Comparison of ENCODE assay signal across 22 mouse cellular contexts in the genomic region with DNA sequence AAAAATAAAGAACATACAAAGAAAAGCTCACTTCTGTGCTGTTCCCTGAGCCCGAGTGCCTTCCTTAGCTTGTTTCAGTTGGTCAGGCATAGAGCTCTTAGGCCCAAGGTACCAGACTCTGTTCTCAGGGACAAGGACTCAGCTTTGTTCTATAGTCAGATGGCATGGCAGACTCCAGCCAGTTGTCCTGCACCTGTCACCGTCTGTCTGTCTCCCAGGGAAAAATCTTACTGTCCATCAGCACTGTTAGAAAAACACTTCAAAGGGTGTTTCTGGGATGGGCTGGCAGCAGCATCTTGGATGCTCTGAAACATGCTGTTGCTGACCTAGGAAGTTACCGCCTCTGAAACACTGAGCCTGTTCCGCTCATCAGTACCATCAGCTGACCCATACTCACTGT.
A peak's percentile ranks its signal among the peaks of the same experiment; 100 is the strongest.
DNase-seq lines count a peak whose midpoint lies in the region; ATAC-seq and TF ChIP-seq lines count a peak whose summit lies in the region.
"Had no signal": no experiment of that assay in that cellular context is flagged by ENCODE, and none has a peak within 500 bp of the region (broad histone marks: within the 10 kb centered on the region; RNA-seq: fewer than 3 reads in every experiment).

No protein-coding gene starts in this region.

- ATAC-seq in limb, embryonic 14.5 days (ENCODE audit: low FRiP score, low read depth) = peak; percentile 34; the same call in 1 of the 2 replicates
- ATAC-seq in hindbrain, embryonic 16.5 days = no peak
- ATAC-seq: activated CD4-positive, CD25-positive, alpha-beta regulatory T cell, adult 4 months; CD4-positive, CD25-positive, alpha-beta regulatory T cell, adult 4 months; forebrain, embryonic 13.5 days; forebrain, embryonic 15.5 days; forebrain, postnatal 0 days; Patski had no signal

- 0 out of 2 replicates have a peak, but pooled peaks cover 1% of the 10 kb centered on the region for H3K4me1 ChIP-seq in limb, embryonic 14.5 days (ENCODE audit: control insufficient read depth, insufficient read depth, low read length)
- H3K4me1 ChIP-seq in limb, embryonic 10.5 days = no peaks in the 10 kb centered on the region
- H3K4me1 ChIP-seq in hindbrain, embryonic 16.5 days (ENCODE audit: control insufficient read depth, insufficient read depth, low read depth, low read length) = no peaks in the 10 kb centered on the region

- no peak overlapping the region for H3K4me3 ChIP-seq in limb, embryonic 14.5 days (replicated peaks; ENCODE audit: low read length)
- no peak overlapping the region for H3K4me3 ChIP-seq in limb, embryonic 10.5 days
- H3K4me3 ChIP-seq in hindbrain, embryonic 16.5 days (ENCODE audit: low read length) = no peak overlapping the region
- H3K4me3 ChIP-seq: embryonic facial prominence, embryonic 13.5 days; forebrain, embryonic 13.5 days; forebrain, embryonic 15.5 days had no signal

- no peak overlapping the region for H3K27ac ChIP-seq in limb, embryonic 14.5 days (replicated peaks; ENCODE audit: low read depth, low read length)
- H3K27ac ChIP-seq in limb, embryonic 10.5 days = no peak overlapping the region
- H3K27ac ChIP-seq in hindbrain, embryonic 16.5 days (ENCODE audit: low read depth, low read length) = no peak overlapping the region
- H3K27ac ChIP-seq: embryonic facial prominence, embryonic 13.5 days; forebrain, embryonic 13.5 days; forebrain, embryonic 15.5 days had no signal

- H3K4me2 ChIP-seq in limb, embryonic 14.5 days (replicated peaks; ENCODE audit: low read depth, low read length, severe bottlenecking) = no peak overlapping the region
- H3K4me2 ChIP-seq in hindbrain, embryonic 16.5 days (ENCODE audit: low read length) = no peak overlapping the region
- H3K4me2 ChIP-seq: embryonic facial prominence, embryonic 13.5 days; forebrain, embryonic 13.5 days; forebrain, embryonic 15.5 days had no signal

- no peaks in the 10 kb centered on the region for H3K27me3 ChIP-seq in limb, embryonic 14.5 days (ENCODE audit: control insufficient read depth, insufficient read depth, low read length)
- H3K27me3 ChIP-seq in limb, embryonic 10.5 days (ENCODE audit: low read depth, poor library complexity, severe bottlenecking) = no peaks in the 10 kb centered on the region
- H3K27me3 ChIP-seq in hindbrain, embryonic 16.5 days (replicated peaks; ENCODE audit: control insufficient read depth, insufficient read depth, low read length) = no peaks in the 10 kb centered on the region
- H3K27me3 ChIP-seq: CH12.LX; embryonic facial prominence, embryonic 13.5 days; forebrain, embryonic 13.5 days; forebrain, embryonic 15.5 days; Patski had no signal

- no peak overlapping the region for H3K9ac ChIP-seq in limb, embryonic 14.5 days (ENCODE audit: low read depth, low read length, severe bottlenecking)
- H3K9ac ChIP-seq in hindbrain, embryonic 16.5 days (ENCODE audit: low read depth, low read length) = no peak overlapping the region
- H3K9ac ChIP-seq: embryonic facial prominence, embryonic 13.5 days; forebrain, embryonic 13.5 days; forebrain, embryonic 15.5 days; forebrain, postnatal 0 days had no signal

- H3K9me3 ChIP-seq in limb, embryonic 14.5 days (ENCODE audit: control insufficient read depth, low read length) = no peaks in the 10 kb centered on the region
- H3K9me3 ChIP-seq in limb, embryonic 10.5 days (replicated peaks) = no peaks in the 10 kb centered on the region
- H3K9me3 ChIP-seq in hindbrain, embryonic 16.5 days (ENCODE audit: control insufficient read depth, low read length) = 0 out of 2 replicates have a peak, but pooled peaks cover 2% of the 10 kb centered on the region
- H3K9me3 ChIP-seq: forebrain, embryonic 13.5 days; forebrain, embryonic 15.5 days; G1E had no signal

- H3K36me3 ChIP-seq in limb, embryonic 14.5 days (ENCODE audit: control insufficient read depth, insufficient read depth, low read length) = no peaks in the 10 kb centered on the region
- no peaks in the 10 kb centered on the region for H3K36me3 ChIP-seq in limb, embryonic 10.5 days
- no peaks in the 10 kb centered on the region for H3K36me3 ChIP-seq in hindbrain, embryonic 16.5 days (ENCODE audit: control insufficient read depth, insufficient read depth, low read length)
- H3K36me3 ChIP-seq: embryonic facial prominence, embryonic 13.5 days; forebrain, embryonic 15.5 days; G1E had no signal

- no peak for TF ChIP-seq POLR2A in limb, embryonic 14.5 days (IDR thresholded peaks at IDR 0.05; ENCODE audit: borderline replicate concordance, extremely low read depth, insufficient read depth, insufficient read length)

- WGBS in limb, embryonic 14.5 days = 91% methylated on average over 4 of the region's 4 CpGs
- WGBS in limb, embryonic 10.5 days = 93% methylated on average over 4 of the region's 4 CpGs
- WGBS in hindbrain, embryonic 16.5 days = 92% methylated on average over 4 of the region's 4 CpGs

- peak; percentile 17 for DNase-seq in limb, embryonic 14.5 days (ENCODE audit: low spot score)
- DNase-seq in limb, embryonic 10.5 days (ENCODE audit: low spot score) = no peak
- peak; percentile 7 for DNase-seq in mesoderm, embryonic 11.5 days (ENCODE audit: low read depth, low spot score)
- DNase-seq in thymus, postnatal 14 days = no peak
- DNase-seq: adrenal gland, adult 8-10 months; adrenal gland, postnatal 14 days; adrenal gland, postnatal 36 days; cerebellum, adult 11-12 months; cerebellum, adult 2 months; cerebellum, adult 9-10 months; cerebellum, postnatal 10 days; cerebellum, postnatal 25 days; forebrain, postnatal 0 days had no signal

Comparison
In these comparisons a context has a peak if more than half of its experiments do, and no peak if none do; other contexts are left out.
1. DNase-seq: peak in limb, embryonic 14.5 days (single experiment) and mesoderm, embryonic 11.5 days (single experiment); none in limb, embryonic 10.5 days (single experiment) and thymus, postnatal 14 days (single experiment).